Comparison of ENCODE assay signal across 8 mouse cellular contexts in genomic region chr9:77802461-77802860, GRCm38 (mm10). TPM values are rescaled to one million over a fixed set of nuclear protein-coding genes. Genes with fewer than 3 reads are reported as not detected.
DNase-seq lines count a peak whose midpoint lies in the region; ATAC-seq and TF ChIP-seq lines count a peak whose summit lies in the region.

No protein-coding gene starts in this region.

- no peak for TF ChIP-seq EP300 in CH12.LX (IDR thresholded peaks at IDR 0.05; ENCODE audit: low read length)
- no peak for TF ChIP-seq EP300 in lung, postnatal 0 days (IDR thresholded peaks at IDR 0.05)

- dilution Hi-C loops in CH12.LX (cut with MboI; ENCODE audit: extremely low pct_ligation_motif_present, extremely low pct_unique_long_range_greater_than_20kb, low sequenced_read_pairs), result no loop called here

- peaks cover 0 to 8% of the 10 kb centered on the region in 2 experiments for H3K36me3 ChIP-seq in CH12.LX (replicated peaks in 1 of 2; ENCODE audit: control insufficient read depth in 1 of 2, insufficient read depth in 1 of 2, low read length in 1 of 2)
- H3K36me3 ChIP-seq in lung, postnatal 0 days (ENCODE audit: insufficient read depth, low read length), result no peaks in the 10 kb centered on the region

- no peaks in the 10 kb centered on the region for H3K79me2 ChIP-seq in CH12.LX (replicated peaks; ENCODE audit: control insufficient read depth, extremely low read depth, insufficient read depth, poor library complexity, severe bottlenecking)

- ATAC-seq in lung, postnatal 0 days, result no peak
- ATAC-seq in erythroid progenitor cell, adult 5-6 weeks (replicated peaks; ENCODE audit: low FRiP score, poor library complexity, severe bottlenecking), result no peak

- peak; percentile 8 to 22 for DNase-seq in cerebellum, adult 18-20 months
- DNase-seq in cerebellum, adult 11-12 months, result no peak
- DNase-seq in kidney, postnatal 4 days, result peak; percentile 63 to 70
- DNase-seq in kidney, adult 18-20 months, result no peak
- DNase-seq in CH12.LX (ENCODE audit: extremely low read depth), result peak; percentile 71
- DNase-seq in c-Kit-positive CD71-positive TER-119-positive erythroid progenitor cells, embryonic 14.5 days (ENCODE audit: low spot score), result peak; percentile 29
- peak; percentile 58 for DNase-seq in lung, postnatal 0 days (ENCODE audit: low spot score)

- peak overlapping the region; percentile 28; the same call in 1 of the 2 replicates for H3K9ac ChIP-seq in CH12.LX (ENCODE audit: insufficient read depth, low read depth)
- H3K9ac ChIP-seq in lung, postnatal 0 days (replicated peaks; ENCODE audit: low read depth), result no peak overlapping the region

- no peaks in the 10 kb centered on the region for H3K9me3 ChIP-seq in CH12.LX (replicated peaks; ENCODE audit: low read length)
- H3K9me3 ChIP-seq in lung, postnatal 0 days (ENCODE audit: low read length), result no peaks in the 10 kb centered on the region

- peaks cover 4 to 6% of the 10 kb centered on the region in 2 experiments for H3K4me1 ChIP-seq in CH12.LX (ENCODE audit: control insufficient read depth in 1 of 2, insufficient read depth in 2 of 2)
- no peaks in the 10 kb centered on the region for H3K4me1 ChIP-seq in lung, postnatal 0 days (ENCODE audit: insufficient read depth, low read depth, low read length)

- H3K4me3 ChIP-seq in CH12.LX (replicated peaks in 1 of 3; ENCODE audit: low read depth in 2 of 3, low read length in 2 of 3, poor library complexity in 1 of 3), result peak overlapping the region in 1 of 3 experiments; percentile 17
- H3K4me3 ChIP-seq in lung, postnatal 0 days (ENCODE audit: low read depth, low read length), result no peak overlapping the region

- TF ChIP-seq RAD21 in CH12.LX (IDR thresholded peaks at IDR 0.05; ENCODE audit: low read depth, low read length), result peak; percentile 70

- in situ Hi-C loops in CH12.LX (cut with MboI; ENCODE audit: low pct_ligation_motif_present, low pct_unique_long_range_greater_than_20kb, low sequenced_read_pairs), result no loop called here

- peak overlapping the region; percentile 97 for H3K4me2 ChIP-seq in CH12.LX (ENCODE audit: insufficient read depth, low read depth, poor library complexity, severe bottlenecking)
- H3K4me2 ChIP-seq in lung, postnatal 0 days (replicated peaks; ENCODE audit: low read depth, low read length), result no peak overlapping the region

- no peaks in the 10 kb centered on the region for H3K27me3 ChIP-seq in CH12.LX (replicated peaks)
- H3K27me3 ChIP-seq in lung, postnatal 0 days (replicated peaks; ENCODE audit: insufficient read depth, low read length), result no peaks in the 10 kb centered on the region

- TF ChIP-seq CTCF in CH12.LX (conservative IDR thresholded peaks at IDR 0.05 in 1 of 2, IDR thresholded peaks at IDR 0.05 in 1 of 2; ENCODE audit: low read depth in 2 of 2, low read length in 2 of 2), result peak; percentile 53 to 89
- peak; percentile 81 for TF ChIP-seq CTCF in lung, postnatal 0 days (IDR thresholded peaks at IDR 0.05)

- whole genome bisulfite sequencing in lung, postnatal 0 days, result 56% methylated on average over 7 of the region's 7 CpGs

- TF ChIP-seq POLR2A in CH12.LX (IDR thresholded peaks at IDR 0.05; ENCODE audit: low read depth, low read length), result no peak

- no peak overlapping the region for H3K27ac ChIP-seq in CH12.LX (ENCODE audit: insufficient read depth, low read depth)
- no peak overlapping the region for H3K27ac ChIP-seq in lung, postnatal 0 days (ENCODE audit: low read length)

TF ChIP-seq in CH12.LX, 34 proteins besides CTCF, POLR2A, EP300 and RAD21:
- TF ChIP-seq IRF4 (IDR thresholded peaks at IDR 0.05; ENCODE audit: low read depth, low read length) (peak; percentile 56), GABPA (IDR thresholded peaks at IDR 0.05; ENCODE audit: insufficient replicate concordance, low read depth, low read length) (no peak), SMC3 (IDR thresholded peaks at IDR 0.05; ENCODE audit: low read depth, low read length) (peak; percentile 84), ZC3H11A (IDR thresholded peaks at IDR 0.05; ENCODE audit: low read depth, low read length) (peak; percentile 38; the same call in 1 of the 2 replicates)

RNA-seq across cellular contexts. Expression of gene Gclc, which starts 48.1 kb away (rescaled TPM):
- total RNA-seq in CH12.LX (2012; rRNA removed) (20.4 and 22.6 TPM in 2 replicates), CH12.LX (2014; rRNA removed) (35.7 and 39.2 TPM in 2 replicates)
- 78.3 and 84.8 TPM in 2 replicates for polyA plus RNA-seq in CH12.LX (2012; ENCODE audit: insufficient read length, low read depth)
- polyA plus RNA-seq in lung, postnatal 0 days (2015; fragmentation: Nextera tagmentation; extraction: Ambion mirVana), result 40.8 and 71.8 TPM in 2 replicates
- 250 and 264 TPM in 2 replicates for total RNA-seq in erythroid progenitor cell, adult 5-6 weeks (2015; ENCODE audit: low replicate concordance)
- total RNA-seq in erythroid progenitor cell, adult 5-6 weeks (2017; ENCODE audit: low replicate concordance), result 227 and 234 TPM in 2 replicates

Comparison
In these comparisons a context has a peak if more than half of its experiments do, and no peak if none do; other contexts are left out.
1. DNase-seq: peak in cerebellum, adult 18-20 months (2 of 2), kidney, postnatal 4 days (2 of 2), CH12.LX (single experiment), c-Kit-positive CD71-positive TER-119-positive erythroid progenitor cells, embryonic 14.5 days (single experiment) and lung, postnatal 0 days (single experiment); none in cerebellum, adult 11-12 months (single experiment) and kidney, adult 18-20 months (single experiment).
2. RNA of gene Gclc, which starts 48.1 kb away (total RNA-seq): 227 to 264 TPM in erythroid progenitor cell, adult 5-6 weeks; 20.4 to 39.2 TPM in CH12.LX; every median in the first group is over 4 times any median in the second.